Mouse (Mus musculus): ENCODE data around the gene Slc26a8. TPM values are rescaled to one million over a fixed set of nuclear protein-coding genes. Genes with fewer than 3 reads are reported as not detected.

The Slc26a8 gene
- polyA plus RNA-seq, 1 experiment, result 0.08 TPM

- H3K9me3 ChIP-seq (ENCODE audit: control insufficient read depth, low read length), result no peaks in the 10 kb centered on the region
- H3K36me3 ChIP-seq (ENCODE audit: control insufficient read depth), result no peaks in the 10 kb centered on the region
- peaks cover 5% of the 10 kb centered on the region; the same call in 1 of the 2 replicates for H3K27me3 ChIP-seq (ENCODE audit: control insufficient read depth)
- TF ChIP-seq TAL1 (IDR thresholded peaks at IDR 0.05; ENCODE audit: low read length) (no peak), GATA1 (IDR thresholded peaks at IDR 0.05; ENCODE audit: low read length) (no peak)
- no peaks in the 10 kb centered on the region for H3K4me1 ChIP-seq (ENCODE audit: control insufficient read depth)
- H3K4me3 ChIP-seq (replicated peaks), result no peak overlapping the region
Observed at GRCm38 (mm10) chr17:28637711-28638690, 52.0 kb downstream of the Slc26a8 start.

GRCm38 (mm10) chr17:28635842-28636241, 54.2 kb downstream of the Slc26a8 start:
- peaks cover 2% of the 10 kb centered on the region; the same call in 1 of the 2 replicates for H3K27me3 ChIP-seq (ENCODE audit: control insufficient read depth)
- TF ChIP-seq TAL1 (IDR thresholded peaks at IDR 0.05; ENCODE audit: low read length), result no peak
- no peak overlapping the region for H3K4me3 ChIP-seq (replicated peaks)
- H3K9me3 ChIP-seq (ENCODE audit: control insufficient read depth, low read length), result no peaks in the 10 kb centered on the region
- H3K4me1 ChIP-seq (ENCODE audit: control insufficient read depth), result no peaks in the 10 kb centered on the region
- H3K36me3 ChIP-seq (ENCODE audit: control insufficient read depth), result no peaks in the 10 kb centered on the region

- no peak overlapping the region for H3K4me3 ChIP-seq (replicated peaks)
- no peaks in the 10 kb centered on the region; the same call in 1 of the 2 replicates for H3K27me3 ChIP-seq (ENCODE audit: control insufficient read depth)
- peaks cover 10% of the 10 kb centered on the region for H3K4me1 ChIP-seq (ENCODE audit: control insufficient read depth)
- H3K9me3 ChIP-seq (ENCODE audit: control insufficient read depth, low read length), result no peaks in the 10 kb centered on the region
- no peaks in the 10 kb centered on the region for H3K36me3 ChIP-seq (ENCODE audit: control insufficient read depth)
- TF ChIP-seq GATA1 (IDR thresholded peaks at IDR 0.05; ENCODE audit: low read length), result no peak
- no peak for TF ChIP-seq TAL1 (IDR thresholded peaks at IDR 0.05; ENCODE audit: low read length)
Observed at GRCm38 (mm10) chr17:28629125-28629524, 60.9 kb downstream of the Slc26a8 start.

GRCm38 (mm10) chr17:28628248-28629124, 61.5 kb downstream of the Slc26a8 start:
- Histone ChIP-seq H3K4me1 (ENCODE audit: control insufficient read depth) (peaks cover 10% of the 10 kb centered on the region), H3K9me3 (ENCODE audit: control insufficient read depth, low read length) (no peaks in the 10 kb centered on the region), H3K36me3 (ENCODE audit: control insufficient read depth) (no peaks in the 10 kb centered on the region), H3K4me3 (replicated peaks) (no peak overlapping the region), H3K27me3 (ENCODE audit: control insufficient read depth) (no peaks in the 10 kb centered on the region; the same call in 1 of the 2 replicates)
- no peak for TF ChIP-seq TAL1 (IDR thresholded peaks at IDR 0.05; ENCODE audit: low read length)
- no peak for TF ChIP-seq GATA1 (IDR thresholded peaks at IDR 0.05; ENCODE audit: low read length)

GRCm38 (mm10) chr17:28626937-28627336, 63.1 kb downstream of the Slc26a8 start:
- no peak overlapping the region for H3K4me3 ChIP-seq (replicated peaks)
- H3K27me3 ChIP-seq (ENCODE audit: control insufficient read depth), result no peaks in the 10 kb centered on the region; the same call in 1 of the 2 replicates
- H3K4me1 ChIP-seq (ENCODE audit: control insufficient read depth), result peaks cover 19% of the 10 kb centered on the region
- no peaks in the 10 kb centered on the region for H3K9me3 ChIP-seq (ENCODE audit: control insufficient read depth, low read length)
- H3K36me3 ChIP-seq (ENCODE audit: control insufficient read depth), result no peaks in the 10 kb centered on the region
- TF ChIP-seq GATA1 (IDR thresholded peaks at IDR 0.05; ENCODE audit: low read length), result no peak
- TF ChIP-seq TAL1 (IDR thresholded peaks at IDR 0.05; ENCODE audit: low read length), result no peak

GRCm38 (mm10) chr17:28625327-28625726, 64.7 kb downstream of the Slc26a8 start:
- Histone ChIP-seq H3K4me1 (ENCODE audit: control insufficient read depth) (peaks cover 35% of the 10 kb centered on the region), H3K4me3 (replicated peaks) (no peak overlapping the region), H3K27me3 (ENCODE audit: control insufficient read depth) (no peaks in the 10 kb centered on the region; the same call in 1 of the 2 replicates)

GRCm38 (mm10) chr17:28624841-28625240, 65.2 kb downstream of the Slc26a8 start:
- Histone ChIP-seq H3K36me3 (ENCODE audit: control insufficient read depth) (peaks cover 4% of the 10 kb centered on the region), H3K27me3 (ENCODE audit: control insufficient read depth) (no peaks in the 10 kb centered on the region; the same call in 1 of the 2 replicates), H3K4me3 (replicated peaks) (no peak overlapping the region), H3K9me3 (ENCODE audit: control insufficient read depth, low read length) (no peaks in the 10 kb centered on the region), H3K4me1 (ENCODE audit: control insufficient read depth) (peaks cover 40% of the 10 kb centered on the region)
- TF ChIP-seq TAL1 (IDR thresholded peaks at IDR 0.05; ENCODE audit: low read length) (no peak), GATA1 (IDR thresholded peaks at IDR 0.05; ENCODE audit: low read length) (no peak)

More at GRCm38 (mm10) chr17:28625327-28625726, 64.7 kb downstream of the Slc26a8 start:
- TF ChIP-seq GATA1 (IDR thresholded peaks at IDR 0.05; ENCODE audit: low read length), result no peak
- TF ChIP-seq TAL1 (IDR thresholded peaks at IDR 0.05; ENCODE audit: low read length), result no peak
- no peaks in the 10 kb centered on the region for H3K9me3 ChIP-seq (ENCODE audit: control insufficient read depth, low read length)
- no peaks in the 10 kb centered on the region for H3K36me3 ChIP-seq (ENCODE audit: control insufficient read depth)

- peaks cover 25% of the 10 kb centered on the region for H3K36me3 ChIP-seq (ENCODE audit: control insufficient read depth)
- no peaks in the 10 kb centered on the region for H3K9me3 ChIP-seq (ENCODE audit: control insufficient read depth, low read length)
- TF ChIP-seq GATA1 (IDR thresholded peaks at IDR 0.05; ENCODE audit: low read length), result no peak
- no peak for TF ChIP-seq TAL1 (IDR thresholded peaks at IDR 0.05; ENCODE audit: low read length)
- no peaks in the 10 kb centered on the region; the same call in 1 of the 2 replicates for H3K27me3 ChIP-seq (ENCODE audit: control insufficient read depth)
- H3K4me3 ChIP-seq (replicated peaks), result peak within 1 kb of the TSS; percentile 92
- H3K4me1 ChIP-seq (ENCODE audit: control insufficient read depth), result peaks cover 52% of the 10 kb centered on the region
Observed at GRCm38 (mm10) chr17:28622300-28622759, 67.7 kb downstream of the Slc26a8 start, which contains the start of gene Srpk1. Gene Srpk1 (minus strand): TSS chr17:28622709.

Data from erythroblast, embryonic 14.5 days (primary cell).